Mouse (Mus musculus) olfactory bulb, adult 2 months (tissue): ENCODE measurements at regions not wholly inside any gene's neighbourhood (a gene's known extent, or its start where the extent isn't known, plus 50 kb on each side); places are given as distances from the start of the nearest gene placed in this dataset.

ENCODE experiments used
- H3K27ac ChIP-seq: fragments of 200-500 bp; 2 replicates; pipeline ENCODE4 v1.5.1; 2012; ENCODE audit warnings: low read depth, low read length; ENCODE audit not compliant: insufficient read depth
- H3K4me1 ChIP-seq: fragments of 200-500 bp; 2 replicates; pipeline ENCODE4 v1.6.1; 2012; ENCODE audit warnings: low read length; ENCODE audit not compliant: control insufficient read depth, insufficient read depth
- H3K4me3 ChIP-seq: fragments of 200-500 bp; 2 replicates; pipeline ENCODE4 v1.5.1; 2012; ENCODE audit warnings: mild to moderate bottlenecking, low read depth, low read length, moderate library complexity; ENCODE audit not compliant: insufficient read depth
- CTCF ChIP-seq: fragments of 200-500 bp; IDR thresholded peaks from 2 replicates; pipeline ENCODE4 v1.5.1; 2012; ENCODE audit warnings: low read depth, mild to moderate bottlenecking, low read length, moderate library complexity; ENCODE audit not compliant: insufficient read depth
- POLR2A ChIP-seq: fragments of 200-500 bp; IDR thresholded peaks from 2 replicates; pipeline ENCODE4 v1.6.1; 2012; ENCODE audit warnings: mild to moderate bottlenecking, low read depth, low read length, moderate library complexity; ENCODE audit not compliant: insufficient read depth
- WGBS: fragments of 180-500 bp; shearing (Covaris S2); methylation state at CpG from one replicate; pipeline ENCODE4 v1.1.7; 2018; 5-methylcytosine and 5-hydroxymethylcytosine counted together

DNA sequence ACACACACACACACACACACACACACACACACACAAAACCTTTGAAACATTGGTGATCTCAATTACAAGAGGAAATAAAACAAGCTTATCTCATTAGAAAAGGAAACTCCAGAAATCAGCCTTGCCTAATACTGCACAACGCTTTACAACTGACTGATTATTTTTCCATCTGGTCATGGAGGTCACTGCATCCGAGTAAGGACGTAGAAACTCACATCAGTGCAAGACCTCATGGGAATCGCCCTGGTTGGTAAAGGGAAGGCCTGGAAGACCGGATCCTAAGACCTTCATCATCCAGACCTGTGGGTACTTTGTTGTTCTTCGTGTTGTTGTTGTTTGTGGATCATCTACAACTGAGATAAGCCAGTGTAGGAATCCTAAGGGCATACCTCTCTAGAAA lies 77.8 kb upstream of the Sestd1 start:
- 91% methylated on average over 6 of the region's 6 CpGs for WGBS
- Histone ChIP-seq H3K27ac (no peak overlapping the region), H3K4me3 (no peak overlapping the region), H3K4me1 (no peaks in the 10 kb centered on the region)
- TF ChIP-seq CTCF (no peak), POLR2A (no peak)

DNA sequence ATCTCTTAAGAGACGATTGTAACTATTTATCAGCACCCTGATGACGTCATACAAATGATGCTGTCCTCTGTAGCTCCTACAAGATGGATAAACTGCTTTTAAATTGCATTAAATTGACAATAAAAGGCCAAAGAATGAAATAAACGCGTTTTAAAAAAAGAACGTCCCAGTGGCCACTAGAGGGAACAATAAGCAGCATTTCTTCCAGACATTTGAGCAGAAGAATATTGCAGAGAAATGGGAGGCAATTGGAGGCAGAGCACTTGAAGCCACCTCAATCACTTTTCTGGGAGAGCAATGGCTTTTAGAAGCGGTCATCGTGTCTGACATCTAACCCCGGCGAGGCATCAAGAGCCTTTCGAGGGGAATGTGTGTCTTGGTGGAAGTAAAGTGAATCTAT lies 76.4 kb upstream of the Sestd1 start:
- no peaks in the 10 kb centered on the region for H3K4me1 ChIP-seq
- TF ChIP-seq POLR2A (no peak), CTCF (no peak)
- 31% methylated on average over 10 of the region's 10 CpGs for WGBS

DNA sequence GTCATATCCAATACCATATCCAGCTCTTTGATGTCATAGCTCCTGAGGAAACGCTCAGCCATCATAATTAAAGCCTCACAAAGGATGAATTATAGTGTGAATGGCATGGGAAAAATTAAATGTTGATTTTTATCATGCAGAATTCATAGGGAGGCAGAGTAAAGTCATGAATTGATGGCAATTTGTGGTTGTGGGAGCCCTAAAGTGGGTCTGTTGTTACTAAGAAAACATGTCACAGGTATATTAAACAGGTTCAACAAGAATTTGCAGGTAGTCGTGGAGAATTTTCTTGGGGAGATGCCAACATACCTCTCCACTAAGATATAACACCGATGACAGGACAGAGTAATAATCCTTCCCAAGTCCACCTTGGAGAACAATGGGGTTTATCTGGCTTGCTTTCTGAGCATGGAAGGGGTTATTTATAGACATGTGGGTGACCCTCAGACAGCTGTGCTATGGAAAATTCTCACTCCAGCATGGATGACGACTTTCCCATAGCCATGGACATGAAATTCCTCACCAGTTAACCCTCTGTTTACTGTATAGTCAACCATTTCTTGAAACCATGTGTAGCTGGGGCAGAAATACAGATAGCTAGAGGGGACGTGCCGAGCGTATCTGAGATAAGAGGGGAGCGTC lies 71.7 kb upstream of the Sestd1 start:
- peaks cover 3% of the 10 kb centered on the region for H3K4me1 ChIP-seq
- H3K4me3 ChIP-seq: no peak overlapping the region
- H3K27ac ChIP-seq: no peak overlapping the region
- 87% methylated on average over 8 of the region's 8 CpGs for WGBS
- no peak for TF ChIP-seq CTCF
- TF ChIP-seq POLR2A: no peak

More for the DNA sequence above, 76.4 kb upstream of the Sestd1 start:
- Histone ChIP-seq H3K27ac (no peak overlapping the region), H3K4me3 (no peak overlapping the region)

DNA sequence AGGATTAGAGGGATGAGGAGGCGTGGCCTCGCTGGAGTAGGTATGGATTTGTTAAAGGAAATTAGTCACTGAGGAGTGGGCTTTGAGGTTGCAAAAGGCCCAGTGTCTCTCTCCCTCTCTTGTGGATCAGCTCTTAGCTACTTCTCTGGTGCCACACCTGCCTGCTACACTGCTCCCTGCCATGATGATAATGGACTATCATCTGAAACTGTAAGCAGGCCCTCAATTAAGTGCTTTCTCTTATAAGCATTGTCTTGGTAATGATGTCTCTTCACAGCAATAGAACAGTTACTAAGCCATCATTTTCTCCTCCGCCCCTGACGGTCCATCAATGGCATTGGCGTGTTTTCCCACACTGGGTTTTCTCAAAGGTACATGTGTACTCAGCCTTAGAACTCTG lies 66.6 kb upstream of the Sestd1 start:
- peaks cover 5% of the 10 kb centered on the region for H3K4me1 ChIP-seq
- H3K4me3 ChIP-seq: no peak overlapping the region
- WGBS: 65% methylated on average over 5 of the region's 5 CpGs
- peak overlapping the region; percentile 62; the same call in 1 of the 2 replicates for H3K27ac ChIP-seq
- TF ChIP-seq CTCF: no peak

DNA sequence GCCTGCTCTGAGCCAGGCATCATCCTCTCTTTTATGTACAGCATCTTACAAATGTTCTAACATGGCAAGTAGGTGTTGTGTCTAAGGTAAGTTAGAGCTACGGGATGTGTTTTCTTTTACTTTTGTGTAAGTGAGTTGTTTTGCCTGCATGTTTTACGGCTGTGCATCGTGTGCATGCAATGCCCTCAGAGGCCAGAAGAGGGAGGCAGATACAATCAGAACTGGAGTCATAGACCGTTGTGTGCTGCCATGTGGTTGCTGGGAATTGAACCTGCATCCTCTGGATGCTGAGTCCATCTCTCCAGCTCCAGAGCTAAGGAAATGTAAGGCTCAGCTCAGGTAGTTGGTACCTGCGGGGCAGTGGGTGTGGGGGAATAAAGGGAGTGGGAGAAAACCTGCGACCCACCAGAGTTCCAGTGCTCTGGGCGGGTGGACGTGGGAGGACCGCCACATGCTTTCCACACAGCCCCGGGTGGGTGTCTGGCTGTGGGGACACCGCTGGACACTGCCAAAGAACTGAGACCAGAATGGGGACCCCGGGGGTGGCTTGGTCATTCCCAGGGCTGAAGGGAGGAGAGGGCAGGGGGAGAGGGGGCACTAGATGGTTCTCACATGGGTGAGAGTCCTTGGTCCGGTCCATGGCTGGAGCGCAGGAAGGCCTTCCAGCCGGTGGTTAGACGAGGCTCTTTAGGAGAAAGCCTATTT lies 63.5 kb upstream of the Sestd1 start:
- peaks cover 5% of the 10 kb centered on the region for H3K4me1 ChIP-seq
- WGBS: 96% methylated on average over 16 of the region's 16 CpGs
- no peak for TF ChIP-seq CTCF
- no peak for TF ChIP-seq POLR2A
- no peak overlapping the region for H3K4me3 ChIP-seq
- H3K27ac ChIP-seq: no peak overlapping the region

- TF ChIP-seq POLR2A (no peak), CTCF (no peak)
- no peak overlapping the region for H3K27ac ChIP-seq
- WGBS: 43% methylated on average over 2 of the region's 2 CpGs
- no peak overlapping the region for H3K4me3 ChIP-seq
- peaks cover 3% of the 10 kb centered on the region; the same call in 1 of the 2 replicates for H3K4me1 ChIP-seq
Measured at GRCm38 (mm10) chr2:77342416-77342815, 62.0 kb upstream of the Sestd1 start.

GRCm38 (mm10) chr2:77341575-77342332 lies 61.4 kb upstream of the Sestd1 start:
- 25% methylated on average over 12 of the region's 12 CpGs for WGBS
- TF ChIP-seq POLR2A (no peak), CTCF (peak; percentile 86)
- H3K27ac ChIP-seq: no peak overlapping the region
- H3K4me1 ChIP-seq: peaks cover 3% of the 10 kb centered on the region; the same call in 1 of the 2 replicates
- no peak overlapping the region for H3K4me3 ChIP-seq

DNA sequence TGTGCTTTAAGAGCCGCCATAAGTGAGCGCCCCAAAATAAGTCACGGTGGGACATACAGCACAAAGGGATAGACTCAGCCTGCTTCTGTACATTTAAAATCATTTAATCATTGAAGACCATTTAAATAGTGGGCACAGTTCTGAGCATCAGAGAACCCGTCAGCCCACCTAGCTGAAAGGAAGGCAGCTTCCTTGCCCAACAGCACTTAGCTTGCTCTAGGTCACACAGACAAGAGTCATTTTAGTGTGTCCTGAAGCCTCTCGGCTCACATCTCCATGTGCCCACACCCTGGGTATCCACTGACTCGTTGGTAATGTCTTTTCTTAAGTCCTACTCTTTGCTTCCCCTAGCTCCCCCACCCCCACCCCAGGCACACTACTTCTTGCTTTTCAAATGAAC lies 59.7 kb upstream of the Sestd1 start:
- no peak overlapping the region for H3K4me3 ChIP-seq
- H3K27ac ChIP-seq: no peak overlapping the region
- 88% methylated on average over 6 of the region's 6 CpGs for WGBS
- TF ChIP-seq CTCF (no peak), POLR2A (no peak)
- H3K4me1 ChIP-seq: no peaks in the 10 kb centered on the region; the same call in 1 of the 2 replicates
